Mouse (Mus musculus): ENCODE measurements around the gene Gm44502.
"Not testable (repeated sequence)": the region's sequence is repeated elsewhere in the genome, so short reads cannot be mapped to it uniquely, and the experiment has no call there.

Gm44502 gene

DNA sequence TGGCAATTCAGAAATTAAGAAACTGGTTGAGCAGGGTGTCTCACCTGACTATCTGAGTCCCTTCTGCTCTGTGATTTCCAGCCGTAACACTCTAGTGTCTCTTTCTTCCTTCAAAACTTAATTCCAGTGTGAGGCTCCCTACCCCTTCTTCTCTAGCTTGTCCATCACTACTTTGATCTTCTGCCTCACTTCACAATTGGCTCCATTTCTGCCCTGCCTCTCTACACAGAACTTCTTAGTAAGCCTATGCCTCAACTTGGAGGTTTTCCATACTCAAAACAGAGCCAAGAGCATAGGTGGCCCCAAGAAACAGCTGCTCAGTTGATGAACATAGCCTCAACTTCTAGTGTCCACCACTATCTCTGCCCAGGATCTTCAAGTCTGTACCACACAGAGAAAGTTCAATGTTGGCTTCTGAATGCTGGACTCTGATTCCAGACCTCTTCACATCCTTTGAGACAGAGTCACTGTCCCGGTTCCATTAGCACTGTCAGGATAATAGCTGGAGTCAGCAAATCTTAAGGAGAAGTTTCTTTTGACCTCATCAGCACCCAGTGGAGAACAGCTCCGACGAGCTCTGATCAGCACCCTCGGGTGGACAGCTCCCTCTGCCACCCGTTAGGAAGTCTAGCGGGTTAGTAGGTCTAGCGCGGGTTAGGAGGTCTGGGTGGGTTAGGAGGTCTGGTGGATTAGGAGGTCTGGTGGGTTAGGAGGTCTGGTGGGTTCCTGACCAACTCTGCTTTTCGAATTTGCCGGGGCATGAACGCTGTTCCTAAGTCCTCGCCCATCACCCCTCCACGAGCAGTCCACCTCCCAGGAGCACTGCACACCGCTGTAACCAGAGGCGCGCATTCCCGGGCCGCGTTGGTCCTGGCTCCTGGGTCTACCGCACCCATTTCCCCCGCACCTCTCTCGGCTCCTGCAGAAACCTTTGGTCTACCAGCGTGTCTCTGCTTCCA, 23.7 kb upstream of the Gm44502 start:
- DNase-seq: peak; percentile 23 to 41

DNA sequence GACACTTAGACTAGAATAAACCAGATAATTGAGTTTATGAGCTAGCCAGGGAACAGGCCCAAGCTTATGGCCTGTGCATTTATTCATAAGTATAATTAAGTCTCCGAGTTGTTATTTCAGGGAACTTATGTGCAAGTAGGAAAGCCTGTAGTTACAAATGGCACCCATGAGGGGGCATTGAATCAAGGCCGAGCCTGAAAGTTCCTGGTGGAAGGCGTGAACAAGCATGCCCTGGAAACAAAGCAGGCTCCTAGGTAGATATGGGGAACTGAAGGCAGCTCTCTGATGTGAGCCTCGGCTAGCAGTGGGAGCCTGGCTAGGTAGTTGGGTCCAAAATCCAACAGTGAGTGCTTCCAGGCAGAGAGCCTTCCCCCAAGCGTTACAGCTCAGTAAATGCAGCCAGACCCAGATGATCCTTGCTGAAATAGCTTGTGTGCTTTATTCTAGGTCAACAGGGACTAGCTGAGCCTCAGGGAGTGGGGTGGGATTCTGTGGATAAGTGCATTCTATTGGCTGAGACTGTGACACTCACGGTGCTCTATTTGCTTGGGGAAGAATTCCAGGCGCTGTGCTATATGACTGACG, 13.1 kb upstream of the Gm44502 start:
- no peak for DNase-seq

DNA sequence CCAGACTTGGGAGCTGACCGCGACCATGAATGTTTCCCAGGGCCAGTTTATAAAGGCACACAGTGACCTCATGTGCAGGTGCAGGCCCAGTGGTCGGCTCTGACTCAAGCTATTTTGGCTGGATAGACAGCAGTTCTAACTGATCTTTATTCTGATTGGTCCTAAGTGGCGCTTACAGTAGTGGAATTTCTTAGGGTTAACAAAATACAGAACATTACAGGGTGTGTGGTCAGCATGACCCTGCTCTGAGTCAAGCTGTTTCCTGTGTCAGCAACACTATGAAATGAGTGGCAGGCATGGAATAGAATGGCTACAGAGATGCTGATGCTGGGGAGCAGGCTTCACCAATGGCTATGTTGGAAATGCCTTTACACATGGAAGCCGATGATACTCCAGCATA, 6.4 kb upstream of the Gm44502 start:
- no peak for DNase-seq

- no peak for DNase-seq
Observed at GRCm38 (mm10) chr15:89434136-89434535, 4.6 kb upstream of the Gm44502 start.

- no peak for DNase-seq
Observed at GRCm38 (mm10) chr15:89432946-89433345, 3.5 kb upstream of the Gm44502 start.

GRCm38 (mm10) chr15:89431806-89432205, 2.3 kb upstream of the Gm44502 start:
- no peak for DNase-seq

- DNase-seq: no peak
Observed at GRCm38 (mm10) chr15:89431271-89431670, 1.8 kb upstream of the Gm44502 start.

- not testable (repeated sequence) for DNase-seq
Observed at GRCm38 (mm10) chr15:89430771-89431170, 1.3 kb upstream of the Gm44502 start.

GRCm38 (mm10) chr15:89430341-89430740, 845 bp upstream of the Gm44502 start:
- DNase-seq: no peak

DNA sequence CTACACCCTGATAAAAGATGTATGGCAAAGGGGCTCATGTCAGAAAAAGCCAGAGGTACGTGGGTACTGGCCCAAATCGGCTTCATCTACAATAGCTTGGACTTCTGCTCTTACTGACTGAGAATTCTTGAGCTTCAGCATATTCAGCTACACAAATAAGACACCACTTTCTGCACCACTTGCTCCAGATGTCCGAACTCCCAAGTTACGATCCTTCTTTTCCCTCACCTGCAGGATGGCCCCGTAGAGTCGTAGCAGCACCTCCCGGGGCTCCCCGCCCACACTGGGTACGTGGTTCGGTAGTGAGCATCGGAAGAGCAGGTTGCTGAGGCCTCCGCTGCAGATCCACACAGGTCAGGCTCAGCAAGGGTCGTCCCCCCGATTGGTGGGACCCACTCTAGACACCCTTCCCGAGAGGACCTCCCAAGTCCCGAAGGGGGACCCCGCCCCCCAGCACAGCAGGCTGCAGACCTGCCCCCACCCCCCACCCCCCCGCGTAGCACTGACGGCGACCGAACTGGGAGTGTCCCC, 610 bp downstream of the Gm44502 start:
- DNase-seq: no peak

DNA sequence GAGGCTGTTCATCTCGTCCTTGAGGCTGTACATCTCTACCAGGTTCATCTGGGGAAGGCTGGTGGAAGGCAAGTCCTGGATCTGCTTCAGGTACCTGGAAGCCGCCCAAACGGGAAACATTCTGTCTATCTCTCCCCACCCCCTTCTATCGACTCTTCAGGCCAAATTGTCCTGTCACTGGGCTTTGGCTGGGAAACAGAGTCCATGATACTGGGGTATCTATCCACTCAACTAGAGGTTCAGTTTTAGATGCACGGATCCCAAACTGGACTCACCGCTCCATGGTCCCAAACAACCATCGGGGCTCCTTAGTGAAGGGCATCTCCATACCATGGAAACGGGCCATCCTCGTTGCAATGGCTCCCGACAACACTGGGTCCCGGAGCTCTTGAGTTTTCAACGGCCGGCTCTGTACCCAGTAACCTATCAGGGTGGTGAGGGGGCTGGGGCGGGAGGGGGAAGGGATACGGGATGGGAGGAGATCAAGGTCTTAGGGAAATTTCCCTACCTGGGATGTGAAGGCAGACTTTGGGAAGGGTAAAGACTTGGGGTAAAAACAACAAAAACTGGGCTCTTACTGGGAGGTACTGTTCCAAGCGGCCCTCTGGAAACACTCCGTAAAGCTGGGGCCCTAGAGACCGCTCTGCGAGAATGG, 1.2 kb downstream of the Gm44502 start:
- no peak for DNase-seq

DNA sequence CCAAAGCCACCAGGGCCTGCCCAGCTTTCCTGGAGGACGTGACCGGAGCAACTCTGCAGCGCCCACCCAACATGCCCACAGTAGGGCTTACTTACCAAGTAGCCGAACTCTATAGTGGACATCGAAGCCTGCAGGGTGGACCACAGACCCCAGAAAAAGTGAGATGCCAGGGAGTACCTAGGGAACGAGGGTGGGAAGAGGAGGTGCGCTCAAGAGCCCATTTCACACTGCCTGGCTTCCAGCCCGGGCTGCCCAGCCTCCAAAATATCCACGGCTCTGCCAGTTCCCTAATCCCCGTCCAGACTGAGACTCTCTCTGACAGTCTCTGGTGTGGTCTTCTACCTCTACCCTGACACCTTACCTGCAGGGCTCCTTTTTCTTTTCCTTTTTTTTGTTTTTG, 2.8 kb downstream of the Gm44502 start:
- no peak for DNase-seq

DNA sequence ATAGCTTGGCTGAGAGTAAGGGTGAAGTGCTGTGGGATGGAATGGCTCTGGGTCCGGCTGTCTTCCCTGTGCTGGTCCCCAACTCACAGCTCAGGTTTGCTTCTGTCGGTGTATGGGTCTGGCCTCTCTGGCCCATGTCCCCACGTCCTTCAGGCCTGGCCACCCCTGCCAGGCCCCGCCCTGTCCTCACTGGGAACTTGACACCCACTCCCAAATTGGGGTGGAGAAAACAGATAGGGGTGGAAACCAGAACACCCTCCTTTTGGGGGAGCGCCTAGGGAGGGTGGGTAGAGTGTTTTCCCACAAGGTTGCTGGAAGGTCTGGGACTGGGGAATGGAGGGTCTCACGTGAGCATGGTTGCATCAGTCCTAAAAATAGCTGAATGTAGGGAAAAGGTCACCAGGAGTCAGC, 3.8 kb downstream of the Gm44502 start, which contains the start of gene Cpt1b:
Gene Cpt1b (minus strand): TSS at position 153 of the 411 bp plus-strand sequence.
- DNase-seq: peak in 1 of 2 experiments; percentile 19

DNA sequence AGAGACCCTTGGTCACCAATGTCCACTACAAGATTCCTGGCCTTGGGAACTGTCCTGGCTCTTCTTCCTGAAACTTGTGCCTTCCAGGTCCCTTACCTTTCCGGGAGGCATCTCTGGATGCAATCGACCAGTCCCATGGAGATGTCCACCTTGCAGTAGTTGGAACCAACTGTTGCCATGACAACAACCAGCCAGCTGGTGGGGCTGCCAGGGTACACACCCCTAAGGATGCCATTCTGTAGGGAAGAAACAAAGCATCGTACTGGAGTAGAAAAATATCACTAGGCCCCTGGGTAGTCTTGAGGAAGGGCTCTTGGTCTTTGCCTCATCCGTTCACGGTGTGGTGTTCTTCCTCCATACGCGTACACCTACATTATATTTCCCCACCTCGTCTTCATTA, 4.9 kb downstream of the Gm44502 start:
- DNase-seq: no peak

GRCm38 (mm10) chr15:89421938-89422337, 7.6 kb downstream of the Gm44502 start:
- no peak for DNase-seq

DNA sequence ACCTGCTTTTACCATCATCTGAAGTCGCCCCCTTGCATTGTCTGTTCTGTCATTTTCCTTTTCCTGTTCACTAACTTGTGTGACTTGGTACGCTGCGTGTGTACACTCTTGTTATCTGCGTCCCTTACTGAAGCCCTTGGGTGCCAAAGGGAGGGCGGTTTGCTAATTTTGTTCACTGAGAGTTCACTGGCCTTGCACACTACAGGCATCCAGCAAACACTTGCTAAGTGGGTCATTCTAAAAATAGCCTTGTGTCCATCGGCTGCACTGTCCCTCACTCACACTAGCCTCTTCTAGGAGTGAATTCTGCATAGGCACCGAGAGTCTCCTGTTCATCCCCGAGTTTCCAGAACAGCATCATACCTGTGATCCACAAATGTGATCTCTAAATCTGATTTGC, 14.2 kb downstream of the Gm44502 start:
- no peak for DNase-seq

- DNase-seq: no peak
Observed at GRCm38 (mm10) chr15:89410118-89410517, 19.4 kb downstream of the Gm44502 start, which contains the start of gene Syce3. Syce3 (minus strand) TSS chr15:89410503.

GRCm38 (mm10) chr15:89406691-89407090, 22.8 kb downstream of the Gm44502 start:
- no peak for DNase-seq

- DNase-seq: no peak
Observed at GRCm38 (mm10) chr15:89404831-89405623, 24.5 kb downstream of the Gm44502 start.

GRCm38 (mm10) chr15:89402471-89402870, 27.0 kb downstream of the Gm44502 start:
- no peak for DNase-seq

DNA sequence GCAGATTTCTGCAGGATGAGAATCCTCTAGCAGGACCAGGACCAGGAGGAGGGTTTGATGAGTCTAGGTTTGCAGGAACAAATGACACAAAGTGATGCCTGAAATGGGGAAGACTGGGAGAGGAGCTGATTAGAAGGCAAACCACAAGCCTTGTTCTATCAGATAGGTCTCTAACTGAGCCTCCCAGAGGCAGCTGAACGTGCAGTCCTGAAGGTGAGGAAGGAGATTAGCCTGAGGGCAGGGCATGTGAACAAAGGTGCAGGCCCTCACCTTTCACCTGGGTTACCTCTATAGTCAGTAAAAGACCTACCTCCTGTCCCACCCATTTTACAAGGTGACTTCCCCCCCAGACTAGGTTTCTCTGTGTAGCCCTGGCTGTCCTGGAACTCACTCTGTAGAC, 29.8 kb downstream of the Gm44502 start:
- no peak for DNase-seq

DNA sequence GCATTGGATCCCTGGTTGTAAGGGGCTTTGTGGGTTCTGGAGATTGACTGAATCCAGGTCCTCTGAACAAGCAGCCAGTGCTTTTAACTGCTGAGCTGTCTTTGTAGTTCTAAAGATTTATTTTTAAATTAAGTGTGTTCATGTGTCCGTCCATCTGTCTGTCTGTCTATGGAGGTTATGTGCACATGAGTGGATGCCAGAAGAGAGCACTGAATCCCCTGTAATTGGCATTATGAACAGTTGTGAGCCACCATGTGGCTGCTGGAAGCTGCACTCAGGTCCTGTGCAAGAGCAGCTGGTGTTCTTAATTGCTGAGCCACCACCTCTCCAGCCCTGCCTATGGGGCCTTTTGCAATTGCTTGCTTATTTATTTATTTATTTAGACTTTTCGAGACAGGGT, 31.4 kb downstream of the Gm44502 start:
- DNase-seq: no peak
